Mouse (Mus musculus) inflammation-experienced regulatory T-cells (primary cell): ENCODE results near the gene Tmem189. TPM values are rescaled to one million over a fixed set of nuclear protein-coding genes. Genes with fewer than 3 reads are reported as not detected.

Experiments
- polyA plus RNA-seq, 2 experiments: library from polyadenylated mRNA; unstranded; fragments of 100-300 nt; shearing (Covaris generic); gene quantifications; one replicate each; pipeline ENCODE4 v1.2.1; 2017

Tmem189 gene
- 100 to 1,000 TPM in 1 of 2 experiments, 10 to 100 TPM in 1; 83.2 to 124 TPM for polyA plus RNA-seq

DNA sequence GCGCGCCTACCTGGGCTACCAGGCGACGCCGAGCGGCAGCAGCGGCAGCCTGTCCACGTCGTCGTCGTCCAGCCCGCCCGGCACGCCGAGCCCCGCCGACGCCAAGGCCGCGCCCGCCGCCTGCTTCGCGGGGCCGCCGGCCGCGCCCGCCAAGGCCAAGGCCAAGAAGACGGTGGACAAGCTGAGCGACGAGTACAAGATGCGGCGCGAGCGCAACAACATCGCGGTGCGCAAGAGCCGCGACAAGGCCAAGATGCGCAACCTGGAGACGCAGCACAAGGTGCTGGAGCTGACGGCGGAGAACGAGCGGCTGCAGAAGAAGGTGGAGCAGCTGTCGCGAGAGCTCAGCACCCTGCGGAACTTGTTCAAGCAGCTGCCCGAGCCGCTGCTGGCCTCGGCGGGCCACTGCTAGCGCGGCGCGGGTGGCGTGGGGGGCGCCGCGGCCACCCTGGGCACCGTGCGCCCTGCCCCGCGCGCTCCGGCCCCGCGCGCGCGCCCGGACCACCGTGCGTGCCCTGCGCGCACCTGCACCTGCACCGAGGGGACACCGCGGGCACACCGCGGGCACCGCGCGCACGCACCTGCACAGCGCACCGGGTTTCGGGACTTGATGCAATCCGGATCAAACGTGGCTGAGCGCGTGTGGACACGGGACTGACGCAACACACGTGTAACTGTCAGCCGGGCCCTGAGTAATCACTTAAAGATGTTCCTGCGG lies at the start of gene Tmem189:
Gene Tmem189, minus strand, starts transcription at position 322 of the 718 bp plus-strand sequence.

DNA sequence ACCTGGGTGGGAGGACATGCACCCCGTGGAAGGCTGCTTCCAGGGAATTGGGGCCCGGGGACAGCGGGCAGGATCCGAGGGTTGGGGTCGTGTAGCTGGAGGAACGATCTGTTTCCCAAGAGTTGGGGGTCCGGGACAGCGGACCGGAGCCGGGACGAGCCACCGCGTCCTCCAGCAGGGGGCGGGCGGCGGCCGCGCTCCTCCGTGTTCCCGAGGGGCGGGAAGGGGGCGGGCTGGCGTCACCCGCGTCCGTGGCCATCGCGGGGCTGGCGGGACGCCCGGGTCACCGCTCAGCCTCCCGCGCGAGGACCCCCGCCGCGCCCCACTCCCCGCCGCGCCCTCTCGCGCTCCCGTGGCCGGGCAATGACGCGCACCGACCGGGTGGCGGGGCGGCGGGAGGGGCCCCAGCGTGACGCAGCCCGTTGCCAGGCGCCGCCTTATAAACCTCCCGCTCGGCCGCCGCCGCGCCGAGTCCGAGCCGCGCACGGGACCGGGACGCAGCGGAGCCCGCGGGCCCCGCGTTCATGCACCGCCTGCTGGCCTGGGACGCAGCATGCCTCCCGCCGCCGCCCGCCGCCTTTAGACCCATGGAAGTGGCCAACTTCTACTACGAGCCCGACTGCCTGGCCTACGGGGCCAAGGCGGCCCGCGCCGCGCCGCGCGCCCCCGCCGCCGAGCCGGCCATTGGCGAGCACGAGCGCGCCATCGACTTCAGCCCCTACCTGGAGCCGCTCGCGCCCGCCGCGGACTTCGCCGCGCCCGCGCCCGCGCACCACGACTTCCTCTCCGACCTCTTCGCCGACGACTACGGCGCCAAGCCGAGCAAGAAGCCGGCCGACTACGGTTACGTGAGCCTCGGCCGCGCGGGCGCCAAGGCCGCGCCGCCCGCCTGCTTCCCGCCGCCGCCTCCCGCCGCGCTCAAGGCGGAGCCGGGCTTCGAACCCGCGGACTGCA lies 847 bp downstream of the Tmem189 start, which contains the start of gene Cebpb:
Gene Cebpb, plus strand, starts transcription at position 418 of the 954 bp plus-strand sequence.

DNA sequence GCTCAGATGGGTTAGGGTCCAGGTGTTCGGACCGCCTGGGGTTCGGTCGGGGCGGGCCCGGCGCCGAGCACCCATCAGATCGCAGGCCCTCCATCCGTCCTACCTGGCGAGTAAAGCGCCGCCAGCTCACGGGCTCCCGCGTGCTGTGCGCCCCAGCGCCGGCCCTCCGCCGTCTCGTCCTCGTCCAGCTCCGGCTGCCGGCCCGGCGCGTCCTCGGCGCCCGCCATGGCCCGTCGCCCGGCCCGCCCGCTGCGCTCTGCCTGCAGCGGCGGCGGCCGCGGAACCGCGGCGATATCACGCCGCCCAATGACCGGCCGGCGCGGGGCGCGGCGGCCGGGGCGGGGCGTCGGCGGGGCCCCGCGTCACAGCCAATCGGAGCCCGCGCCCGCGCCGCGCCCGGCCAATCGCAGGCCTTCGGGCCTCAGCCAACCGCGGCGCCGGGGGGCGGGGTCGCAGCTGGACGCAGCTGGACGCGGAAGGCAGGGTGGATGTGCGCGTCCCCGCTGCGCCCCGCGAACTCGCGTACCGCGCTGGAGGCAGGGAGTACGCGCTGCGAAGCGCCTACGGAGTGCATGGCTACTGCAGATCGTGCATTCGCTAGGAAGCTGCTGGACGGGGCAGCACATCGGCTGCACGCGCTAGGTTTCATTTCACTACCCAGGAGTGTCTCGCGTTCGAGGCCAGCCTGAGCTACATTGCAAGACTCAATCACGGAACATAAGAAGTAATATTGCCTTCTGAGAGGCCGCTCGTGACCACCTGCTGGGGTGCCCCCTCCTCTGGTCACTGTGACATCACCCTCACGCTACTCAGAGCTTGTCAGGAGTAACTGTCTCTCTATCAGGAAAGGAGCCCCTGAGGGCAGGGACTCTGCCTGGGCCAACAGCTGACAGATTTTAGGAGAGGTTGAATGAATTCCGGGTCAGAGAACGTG lies 28.1 kb downstream of the Tmem189 start, which contains the start of gene Gm20431:
Gene Gm20431, minus strand, starts transcription at position 227 of the 934 bp plus-strand sequence.

DNA sequence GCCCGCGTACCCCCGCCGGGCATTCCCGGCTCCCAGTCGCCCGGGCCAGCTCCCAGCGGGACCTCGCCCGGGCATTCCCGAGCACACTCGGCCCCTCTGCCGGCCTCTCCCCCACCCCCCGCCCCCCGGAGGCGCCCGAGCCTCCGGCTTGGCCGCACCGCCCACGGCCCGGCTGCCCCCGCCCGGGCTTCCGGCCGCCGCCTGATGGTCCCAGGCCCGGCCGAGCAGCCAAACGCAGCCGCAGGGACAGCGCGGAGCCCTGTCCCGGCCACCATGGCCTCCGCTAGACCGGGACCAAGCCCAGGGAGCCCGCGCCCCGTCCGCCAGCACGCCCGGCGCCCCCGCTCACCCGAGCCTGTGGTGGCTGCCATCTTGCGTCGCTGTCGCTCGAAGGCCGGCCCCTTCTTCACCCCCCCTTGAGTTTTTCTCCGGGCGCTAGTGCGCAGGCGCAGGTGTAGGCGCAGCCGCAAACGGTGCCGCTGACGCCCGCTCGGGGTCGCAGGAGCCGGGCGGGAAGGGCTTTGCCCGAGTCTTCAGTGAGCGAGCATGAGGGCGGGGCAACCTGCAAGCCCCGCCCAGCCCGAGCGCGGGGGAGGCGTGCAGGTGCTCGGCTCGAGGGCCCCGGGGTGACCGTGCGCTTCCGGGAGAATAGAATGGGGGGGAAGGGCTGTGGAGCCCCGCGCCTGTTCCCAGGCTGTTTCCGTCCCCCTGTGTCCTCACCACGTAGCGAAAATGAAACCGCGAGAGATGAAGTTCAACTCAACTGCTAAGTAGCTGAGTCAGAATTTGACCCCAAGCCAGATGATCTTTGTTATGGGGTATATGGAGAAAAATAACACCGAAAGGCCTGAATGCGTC lies 57.8 kb downstream of the Tmem189 start, which contains the start of gene Ube2v1:
Gene Ube2v1, minus strand, starts transcription at position 505 of the 858 bp plus-strand sequence.

Other genes starting within 250 kb of the Tmem189 start
- 100 to 1,000 TPM; 213 to 254 TPM for gene Rnf114, start 197.2 kb downstream of the Tmem189 start, polyA plus RNA-seq
- gene Spata2, start 196.9 kb downstream of the Tmem189 start, polyA plus RNA-seq: 10 to 100 TPM; 24.1 to 30.1 TPM
- under 1 TPM in 1 of 2 experiments, not detected in 1; 0.69 TPM for gene Snai1, start 151.6 kb downstream of the Tmem189 start, polyA plus RNA-seq
- gene Ube2v1, start 57.7 kb downstream of the Tmem189 start, polyA plus RNA-seq: 100 to 1,000 TPM; 259 to 269 TPM
- 10 to 100 TPM; 19.1 to 24.6 TPM for gene Gm20431, start 28.3 kb downstream of the Tmem189 start, polyA plus RNA-seq
- gene Cebpb, start 907 bp downstream of the Tmem189 start, polyA plus RNA-seq: 10 to 100 TPM; 51.3 to 69.3 TPM
- gene Ptpn1, start 242.2 kb upstream of the Tmem189 start, polyA plus RNA-seq: 100 to 1,000 TPM; 153 to 173 TPM